Mouse (Mus musculus) hindbrain, postnatal 0 days (tissue): ENCODE data around the gene Tub. TPM values are rescaled to one million over a fixed set of nuclear protein-coding genes. Genes with fewer than 3 reads are reported as not detected.

ENCODE experiments used
- ATAC-seq: fragments of 200-750 bp; cut with Nextera tagmentation; 2 replicates; pipeline ENCODE4 v1.8.0; 2017; ENCODE audit warnings: mild to moderate bottlenecking, moderate TSS enrichment, moderate library complexity
- DNase-seq: peaks from one replicate; pipeline ENCODE4 v3.0.0-alpha.2; 2015; ENCODE audit warnings: low spot score
- H3K27ac ChIP-seq: fragments of 300-500 bp; sonication (generic); 2 replicates; pipeline ENCODE4 v1.5.1; 2014; ENCODE audit warnings: mild to moderate bottlenecking
- H3K27me3 ChIP-seq: fragments of 300-500 bp; sonication (generic); 2 replicates; pipeline ENCODE4 v1.6.1; 2014; ENCODE audit warnings: low read length, mixed read lengths; ENCODE audit not compliant: insufficient read depth
- H3K36me3 ChIP-seq: fragments of 300-500 bp; sonication (generic); 2 replicates; pipeline ENCODE4 v1.6.1; 2014; ENCODE audit warnings: low read length, mixed read lengths; ENCODE audit not compliant: insufficient read depth
- H3K4me1 ChIP-seq: fragments of 300-500 bp; sonication (generic); 2 replicates; pipeline ENCODE4 v1.6.1; 2014; ENCODE audit warnings: antibody characterized with exemption, low read length, mixed read lengths; ENCODE audit not compliant: insufficient read depth
- H3K4me2 ChIP-seq: fragments of 300-500 bp; sonication (generic); 2 replicates; pipeline ENCODE4 v1.6.1; 2014; ENCODE audit warnings: low read depth, mild to moderate bottlenecking, low read length, moderate library complexity, mixed read lengths
- H3K4me3 ChIP-seq: fragments of 300-500 bp; sonication (generic); 2 replicates; pipeline ENCODE4 v1.5.1; 2014; ENCODE audit warnings: low read length
- H3K9ac ChIP-seq: fragments of 300-500 bp; sonication (generic); replicated peaks from 2 replicates; pipeline ENCODE4 v1.6.1; 2014; ENCODE audit warnings: mild to moderate bottlenecking, low read length, moderate library complexity, mixed read lengths
- H3K9me3 ChIP-seq: fragments of 300-500 bp; sonication (generic); 2 replicates; pipeline ENCODE4 v1.6.1; 2016; ENCODE audit warnings: low read length, mixed read lengths
- CTCF ChIP-seq: IDR thresholded peaks from 2 replicates; pipeline ENCODE4 v1.5.1; 2016; ENCODE audit warnings: antibody characterized with exemption, control low read depth, low read depth
- WGBS: fragments of 180-500 bp; shearing (Covaris S2); extraction: QIAGEN DNeasy Blood & Tissue Kit; methylation state at CpG from one replicate; pipeline ENCODE4 v1.1.7; 2014; 5-methylcytosine and 5-hydroxymethylcytosine counted together
- polyA plus RNA-seq: library from polyadenylated mRNA; unstranded; fragments of >200 nt; fragmentation: Nextera tagmentation; extraction: Ambion mirVana; gene quantifications from 2 replicates; pipeline ENCODE4 v1.2.1, GENCODE M21; 2015
- total RNA-seq: library from RNA; depleted of rRNA; stranded (reverse); fragments of >200 nt; gene quantifications from 2 replicates; pipeline ENCODE4 v1.2.3, GENCODE M21; 2014

The Tub gene
- total and polyA plus RNA-seq, 2 experiments from 2014 or later = 32.7 to 134 TPM

- H3K36me3 ChIP-seq = no peaks in the 10 kb centered on the region
- H3K9ac ChIP-seq = no peak overlapping the region
- H3K27ac ChIP-seq = peak overlapping the region; percentile 33
- H3K27me3 ChIP-seq = no peaks in the 10 kb centered on the region
- TF ChIP-seq CTCF = no peak; the same call in none of the 2 replicates
- ATAC-seq (peak; percentile 92), DNase-seq (peak; percentile 92)
- H3K9me3 ChIP-seq = no peaks in the 10 kb centered on the region
- WGBS = 24% methylated on average over 6 of the region's 6 CpGs
- peaks cover 17% of the 10 kb centered on the region for H3K4me1 ChIP-seq
- no peak overlapping the region for H3K4me2 ChIP-seq
- H3K4me3 ChIP-seq = no peak overlapping the region
Observed at GRCm38 (mm10) chr7:108972273-108972672, 22.1 kb downstream of the Tub start.

DNA sequence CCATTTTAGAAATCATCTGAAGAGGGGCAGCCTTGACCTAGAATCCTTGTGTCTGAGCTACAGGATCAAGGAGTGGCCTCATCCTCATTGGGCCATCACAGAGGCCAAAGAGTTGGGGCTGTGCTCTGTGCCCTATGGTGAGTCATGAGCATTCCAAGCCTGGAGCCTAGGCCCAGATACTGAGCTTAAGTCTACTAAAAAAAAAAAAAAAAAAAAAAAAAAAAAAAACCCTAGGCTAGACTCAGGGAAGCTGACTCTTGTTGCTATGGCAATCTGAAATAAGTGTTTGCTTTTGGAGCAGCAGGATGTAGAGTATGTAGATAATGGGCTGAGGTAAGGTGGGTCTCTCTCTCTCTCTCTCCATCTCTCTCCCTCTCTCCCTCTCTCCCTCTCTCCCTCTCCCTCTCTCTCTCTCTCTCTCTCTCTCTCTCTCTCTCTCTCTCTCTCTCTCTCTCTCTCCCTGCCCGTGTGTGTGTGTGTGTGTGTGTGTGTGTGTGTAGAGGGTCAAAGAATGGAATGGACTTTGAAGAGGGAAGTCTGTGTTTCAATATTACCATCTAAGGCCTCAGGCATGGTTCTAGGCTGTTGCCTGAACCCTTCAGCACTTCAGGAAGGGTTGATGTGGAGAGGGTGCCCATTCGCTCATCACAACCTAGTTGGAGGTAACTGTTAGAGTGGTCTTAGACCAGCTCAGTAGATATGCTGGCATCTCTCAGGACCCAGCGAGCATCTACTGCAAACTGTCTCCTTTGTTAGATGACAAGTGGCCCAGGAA, 36.0 kb downstream of the Tub start:
- 96% methylated on average over 2 of the region's 3 CpGs for WGBS
- TF ChIP-seq CTCF = no peak
- H3K4me1 ChIP-seq = no peaks in the 10 kb centered on the region
- H3K27me3 ChIP-seq = no peaks in the 10 kb centered on the region
- no peaks in the 10 kb centered on the region for H3K36me3 ChIP-seq
- no peak overlapping the region for H3K9ac ChIP-seq
- H3K4me2 ChIP-seq = no peak overlapping the region
- ATAC-seq (no peak), DNase-seq (no peak)
- H3K4me3 ChIP-seq = no peak overlapping the region
- no peaks in the 10 kb centered on the region for H3K9me3 ChIP-seq
- H3K27ac ChIP-seq = no peak overlapping the region

GRCm38 (mm10) chr7:108991207-108991606, 41.1 kb downstream of the Tub start:
- Histone ChIP-seq H3K9me3 (no peaks in the 10 kb centered on the region), H3K4me2 (no peak overlapping the region), H3K4me3 (no peak overlapping the region), H3K27me3 (no peaks in the 10 kb centered on the region), H3K4me1 (no peaks in the 10 kb centered on the region), H3K9ac (no peak overlapping the region), H3K36me3 (no peaks in the 10 kb centered on the region), H3K27ac (no peak overlapping the region)
- no peak for TF ChIP-seq CTCF
- DNase-seq (no peak), ATAC-seq (no peak)
- WGBS = 91% methylated on average over 9 of the region's 9 CpGs

DNA sequence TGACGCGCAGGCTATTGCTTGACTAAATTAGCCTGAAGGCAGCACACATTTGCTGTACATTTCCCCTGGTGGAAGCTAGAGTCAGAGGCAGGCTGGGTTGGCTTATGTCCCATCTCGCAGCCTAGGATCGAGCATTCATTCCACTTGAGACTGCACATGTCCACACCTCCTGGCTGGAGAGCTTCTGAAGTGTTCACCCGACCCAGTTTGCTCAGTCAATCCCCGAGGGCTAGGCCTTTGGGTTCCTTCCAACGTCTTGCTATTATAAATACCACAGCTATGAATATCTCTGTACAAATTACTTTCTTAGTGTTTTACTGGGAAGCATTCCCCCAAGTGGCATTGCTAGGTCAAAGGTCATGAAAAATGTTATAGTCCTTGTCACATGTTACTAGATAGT, 43.1 kb downstream of the Tub start:
- 63% methylated on average over 7 of the region's 7 CpGs for WGBS
- H3K27me3 ChIP-seq = no peaks in the 10 kb centered on the region
- DNase-seq = no peak
- ATAC-seq = no peak; the same call in 1 of the 2 replicates
- no peak overlapping the region for H3K4me3 ChIP-seq
- no peak overlapping the region for H3K9ac ChIP-seq
- no peak overlapping the region for H3K4me2 ChIP-seq
- no peaks in the 10 kb centered on the region for H3K4me1 ChIP-seq
- H3K27ac ChIP-seq = no peak overlapping the region
- H3K9me3 ChIP-seq = no peaks in the 10 kb centered on the region
- TF ChIP-seq CTCF = no peak
- no peaks in the 10 kb centered on the region for H3K36me3 ChIP-seq

GRCm38 (mm10) chr7:108993881-108994291, 43.7 kb downstream of the Tub start:
- TF ChIP-seq CTCF = no peak
- Histone ChIP-seq H3K4me3 (no peak overlapping the region), H3K4me1 (no peaks in the 10 kb centered on the region), H3K9ac (no peak overlapping the region), H3K9me3 (no peaks in the 10 kb centered on the region), H3K27me3 (no peaks in the 10 kb centered on the region), H3K36me3 (no peaks in the 10 kb centered on the region), H3K27ac (no peak overlapping the region), H3K4me2 (no peak overlapping the region)
- DNase-seq (peak; percentile 46), ATAC-seq (0 out of 2 replicates have a peak, but pooled peaks have one; percentile 36)
- 61% methylated on average over 3 of the region's 3 CpGs for WGBS

DNA sequence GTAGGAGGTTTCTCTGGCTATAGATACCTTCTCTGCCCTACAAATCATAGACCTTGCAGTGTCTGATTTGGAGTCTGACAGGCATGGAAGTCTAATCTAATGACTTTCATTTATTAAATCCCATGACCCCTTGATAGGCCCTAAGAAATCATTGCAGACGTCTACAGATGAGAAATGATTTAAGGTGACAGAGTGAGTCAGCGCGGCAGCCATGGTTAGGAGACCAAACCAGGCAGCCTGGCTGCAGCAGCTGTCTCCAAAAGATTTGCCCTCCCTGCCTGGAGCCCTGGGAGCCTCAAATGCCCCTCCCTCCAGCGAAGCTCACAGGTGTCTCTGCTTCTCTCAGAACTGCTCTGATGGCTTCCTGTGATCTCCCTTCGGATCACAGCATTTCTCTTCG, 46.0 kb downstream of the Tub start:
- Histone ChIP-seq H3K4me2 (no peak overlapping the region), H3K9me3 (no peaks in the 10 kb centered on the region), H3K27me3 (no peaks in the 10 kb centered on the region), H3K36me3 (no peaks in the 10 kb centered on the region), H3K4me1 (no peaks in the 10 kb centered on the region), H3K27ac (no peak overlapping the region), H3K9ac (no peak overlapping the region), H3K4me3 (no peak overlapping the region)
- 63% methylated on average over 6 of the region's 6 CpGs for WGBS
- DNase-seq = no peak
- no peak for ATAC-seq
- no peak for TF ChIP-seq CTCF

DNA sequence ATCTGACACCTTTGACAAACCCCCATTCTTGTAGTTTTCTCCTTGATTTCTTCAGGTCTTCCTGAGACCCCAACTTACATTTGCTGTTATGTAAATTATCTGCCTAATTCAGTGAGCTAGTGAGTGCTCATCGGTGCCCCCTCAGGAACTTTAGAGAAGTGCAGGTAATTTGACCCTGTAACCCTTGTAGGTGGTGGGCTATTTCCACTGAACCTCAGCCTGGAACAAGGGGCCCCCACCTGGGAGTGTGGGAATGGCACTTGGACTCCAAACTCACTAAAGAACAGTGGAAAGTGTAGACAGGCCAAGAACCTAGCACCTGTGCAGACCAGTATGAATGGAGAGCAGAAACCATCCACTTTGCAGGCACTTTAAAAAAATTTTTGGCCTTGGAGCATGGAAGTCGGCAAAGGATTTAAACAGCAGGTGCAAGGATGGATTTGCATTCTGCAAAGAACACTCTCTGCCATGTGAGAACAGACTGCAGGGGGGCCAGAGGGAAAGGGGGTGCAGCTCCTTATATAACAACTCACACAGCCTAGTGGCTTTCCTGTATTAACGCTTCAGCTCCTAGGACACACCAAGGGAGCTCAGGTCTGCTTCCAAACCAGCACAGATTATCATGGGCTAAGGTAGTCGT, 50.3 kb downstream of the Tub start:
- ATAC-seq (peak; percentile 46; the same call in 1 of the 2 replicates), DNase-seq (peak; percentile 58)
- 44% methylated on average over 4 of the region's 4 CpGs for WGBS
- Histone ChIP-seq H3K4me3 (no peak overlapping the region), H3K27ac (no peak overlapping the region), H3K9ac (no peak overlapping the region), H3K4me1 (no peaks in the 10 kb centered on the region), H3K36me3 (no peaks in the 10 kb centered on the region), H3K9me3 (no peaks in the 10 kb centered on the region), H3K4me2 (no peak overlapping the region), H3K27me3 (no peaks in the 10 kb centered on the region)
- peak; percentile 67 for TF ChIP-seq CTCF
